Mouse (Mus musculus) lung, adult 18-20 months (tissue): ENCODE data around the gene Ttll3.

Source experiments
- DNase-seq, 2 experiments: peaks; one replicate each; pipeline ENCODE4 v3.0.0; 2022; ENCODE audit warnings: mixed read lengths in 2 of 2

Gene Ttll3

DNA sequence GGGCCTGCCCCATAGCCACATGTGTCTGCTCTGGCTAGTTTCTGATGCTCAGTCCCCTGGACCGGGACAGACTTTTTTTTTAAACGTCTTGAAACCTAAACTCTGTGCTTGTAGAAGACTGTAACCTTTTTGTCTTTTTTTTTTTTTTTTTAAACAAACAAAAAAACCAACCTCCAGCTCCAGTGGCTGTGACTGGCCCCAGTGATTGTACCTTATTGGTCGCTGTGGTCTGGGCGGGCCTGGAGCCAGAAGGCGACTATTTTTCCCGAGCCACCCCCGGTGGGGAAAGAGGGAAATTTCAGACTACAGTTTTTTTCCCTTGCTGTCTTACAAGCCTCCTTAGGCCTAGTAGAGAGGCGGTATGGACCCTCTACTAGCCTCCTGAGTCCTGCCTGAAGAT is at the start of gene Ttll3:
Ttll3 (plus strand) TSS at position 301 of the 400 bp plus-strand sequence.
- DNase-seq = no peak

DNA sequence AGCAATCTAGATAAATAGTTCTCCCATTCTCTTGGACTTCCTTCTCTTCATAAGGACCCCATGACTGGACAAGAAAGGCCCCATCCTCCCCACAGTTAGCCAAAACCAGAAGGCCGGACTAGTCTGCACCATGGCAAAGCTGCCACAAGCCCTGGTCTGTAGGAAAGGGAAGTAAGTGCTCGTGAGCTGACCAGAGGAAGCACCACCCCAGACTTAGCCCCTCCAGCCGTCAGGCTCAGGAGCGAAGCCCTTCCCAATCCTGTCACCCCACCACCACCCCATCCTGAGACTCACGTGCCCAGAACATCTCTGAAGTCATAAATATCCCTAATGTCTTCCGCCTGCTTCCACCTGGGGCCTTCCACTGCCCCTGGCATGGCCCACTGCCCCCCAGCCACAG is 47.5 kb upstream of the Ttll3 start:
- DNase-seq = peak; percentile 23 to 38

DNA sequence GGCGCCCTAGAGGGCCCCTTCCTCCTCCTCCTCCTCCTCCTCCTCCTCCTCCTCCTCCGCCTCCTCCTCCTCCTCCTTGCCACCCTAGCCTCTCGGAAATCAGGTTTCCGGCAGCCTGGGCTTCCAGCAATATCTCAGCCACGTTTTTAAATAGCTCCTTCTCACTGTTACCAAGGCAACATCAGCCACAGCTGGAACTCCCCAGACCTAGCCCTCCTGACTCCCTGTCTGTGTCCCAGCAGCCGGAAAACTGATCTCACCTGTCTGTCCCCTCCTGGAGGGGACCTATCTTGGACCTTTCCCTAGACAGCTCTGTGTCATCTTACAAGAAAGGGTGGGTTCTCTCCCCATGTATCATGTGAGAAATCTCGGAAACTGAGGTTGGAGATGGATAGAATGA is 46.8 kb upstream of the Ttll3 start:
- no peak for DNase-seq

GRCm38 (mm10) chr6:113343177-113344092 is 45.6 kb upstream of the Ttll3 start, which contains the start of gene Camk1:
Gene Camk1 (minus strand): TSS chr6:113343984.
- DNase-seq = peak; percentile 88 to 89

GRCm38 (mm10) chr6:113344321-113344720 is 44.7 kb upstream of the Ttll3 start:
- DNase-seq = peak; percentile 90 to 93

GRCm38 (mm10) chr6:113346897-113347296 is 42.2 kb upstream of the Ttll3 start:
- no peak for DNase-seq

DNA sequence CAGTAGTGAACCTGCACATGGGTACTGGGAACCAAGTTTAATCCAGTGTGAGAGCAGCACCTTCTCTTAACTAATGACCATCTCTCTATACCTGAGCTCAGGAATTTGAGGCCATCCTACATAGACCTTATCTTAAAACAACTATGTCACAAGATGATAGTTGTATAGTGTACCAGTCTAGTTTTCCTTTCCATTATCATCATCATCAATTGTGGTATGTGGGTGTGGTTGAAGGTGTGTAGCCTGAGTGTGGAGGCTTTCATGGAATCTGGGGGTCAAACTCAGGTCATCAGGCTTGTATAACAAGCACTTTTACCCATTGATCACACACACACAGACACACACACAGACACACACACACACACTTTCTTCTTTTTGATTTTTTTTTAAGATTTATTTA is 38.5 kb upstream of the Ttll3 start:
- no peak for DNase-seq

DNA sequence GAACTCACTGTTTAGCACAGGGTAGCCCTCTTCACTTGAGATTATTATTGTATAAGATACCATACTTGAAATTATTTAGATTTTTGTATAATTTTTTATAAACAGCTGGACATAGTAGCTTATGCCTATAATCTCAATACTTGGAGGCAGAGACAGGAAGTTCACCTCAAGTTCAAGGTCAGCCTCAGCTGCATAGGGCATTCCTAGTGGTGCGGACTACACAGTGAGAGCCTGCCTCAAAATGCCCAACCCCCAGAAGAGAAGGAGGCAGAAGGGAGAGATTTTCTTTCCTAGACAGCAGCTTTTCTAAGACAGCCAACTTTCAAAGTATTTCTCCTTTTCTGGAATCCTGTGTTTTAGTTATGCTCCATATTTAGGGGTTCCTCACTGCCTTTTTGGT is 37.9 kb upstream of the Ttll3 start:
- DNase-seq = no peak

DNA sequence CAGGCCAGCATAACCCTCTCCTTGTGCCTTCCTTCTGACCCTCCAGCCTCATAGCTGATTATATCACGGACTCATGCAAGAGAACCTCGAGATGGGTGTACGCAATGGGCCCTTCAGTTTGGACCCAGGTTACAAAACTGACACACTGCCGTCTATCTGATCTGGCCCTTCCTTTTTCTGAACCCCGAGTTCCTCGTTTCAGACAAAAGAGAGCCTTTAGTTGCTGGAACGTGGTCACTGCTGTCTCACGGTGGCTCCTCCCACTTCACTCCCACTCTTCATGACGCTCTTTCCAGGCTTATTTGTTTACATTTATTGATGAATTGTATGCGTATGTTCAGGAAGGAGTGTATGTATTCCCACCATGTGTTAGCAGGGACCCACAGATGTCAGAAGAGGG is 37.4 kb upstream of the Ttll3 start:
- no peak for DNase-seq

GRCm38 (mm10) chr6:113352820-113353219 is 36.2 kb upstream of the Ttll3 start:
- DNase-seq = no peak

GRCm38 (mm10) chr6:113353696-113354095 is 35.4 kb upstream of the Ttll3 start:
- no peak for DNase-seq

DNA sequence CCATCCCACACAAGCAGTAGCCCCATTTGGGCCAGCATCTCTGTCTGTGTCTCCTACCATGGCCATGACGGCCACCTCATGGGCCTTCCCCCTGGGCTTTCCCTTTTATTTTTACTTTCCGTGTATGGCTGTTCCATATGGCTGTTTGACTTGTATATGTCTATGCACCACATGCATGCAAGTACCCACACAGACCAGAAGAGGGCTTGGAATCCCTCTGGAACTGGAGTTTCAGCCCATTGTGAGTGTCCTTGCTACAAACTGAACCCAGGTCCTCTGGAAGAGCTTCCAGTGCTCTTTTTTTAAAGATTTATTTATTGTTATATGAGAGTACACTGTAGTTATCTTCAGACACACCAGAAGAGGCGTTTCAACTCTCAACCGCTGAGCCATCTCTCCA is 27.6 kb upstream of the Ttll3 start:
- no peak for DNase-seq

DNA sequence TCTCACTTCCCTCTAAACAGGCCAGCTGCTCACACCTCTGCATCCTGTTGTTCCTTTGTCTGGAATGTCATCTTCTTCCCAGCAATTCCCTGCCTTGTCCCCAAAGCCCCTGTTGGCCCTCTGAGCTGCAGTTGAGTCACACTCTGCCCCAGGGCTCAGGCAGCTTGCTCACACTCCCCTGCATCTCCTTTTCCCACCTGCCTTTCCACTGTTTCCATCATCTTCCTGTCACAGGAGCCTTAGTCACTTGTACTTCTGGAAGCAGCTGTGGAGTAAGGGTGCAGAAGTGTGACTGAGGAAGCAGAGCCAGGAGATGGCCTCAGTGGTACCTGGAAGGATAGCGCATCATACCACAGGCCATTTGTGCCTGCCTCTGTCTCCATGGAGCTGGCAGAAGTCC is 26.8 kb upstream of the Ttll3 start:
- no peak for DNase-seq

- DNase-seq = no peak
Observed at GRCm38 (mm10) chr6:113364518-113365135, 24.4 kb upstream of the Ttll3 start.

DNA sequence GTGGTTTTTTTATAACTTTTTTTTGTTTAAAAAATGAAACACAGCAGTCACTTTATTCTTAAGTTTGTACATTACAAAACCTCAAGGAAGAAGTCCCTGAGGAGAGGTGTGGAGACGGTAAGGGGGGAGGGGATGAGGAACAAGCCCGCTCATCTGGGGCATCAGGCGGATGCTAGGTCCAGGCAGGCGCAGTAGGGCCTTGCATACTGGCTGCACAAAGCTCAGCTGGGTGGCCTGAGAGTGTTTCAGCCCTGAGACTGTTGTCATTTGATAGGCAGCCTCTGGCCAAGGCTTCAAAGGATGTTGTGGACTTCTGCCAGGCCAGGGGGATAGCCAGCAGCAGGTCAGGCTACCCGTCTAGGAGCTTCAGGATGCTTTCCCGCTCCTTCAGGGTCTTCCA is 22.4 kb upstream of the Ttll3 start:
- DNase-seq = no peak

GRCm38 (mm10) chr6:113367574-113367973 is 21.5 kb upstream of the Ttll3 start:
- no peak for DNase-seq

DNA sequence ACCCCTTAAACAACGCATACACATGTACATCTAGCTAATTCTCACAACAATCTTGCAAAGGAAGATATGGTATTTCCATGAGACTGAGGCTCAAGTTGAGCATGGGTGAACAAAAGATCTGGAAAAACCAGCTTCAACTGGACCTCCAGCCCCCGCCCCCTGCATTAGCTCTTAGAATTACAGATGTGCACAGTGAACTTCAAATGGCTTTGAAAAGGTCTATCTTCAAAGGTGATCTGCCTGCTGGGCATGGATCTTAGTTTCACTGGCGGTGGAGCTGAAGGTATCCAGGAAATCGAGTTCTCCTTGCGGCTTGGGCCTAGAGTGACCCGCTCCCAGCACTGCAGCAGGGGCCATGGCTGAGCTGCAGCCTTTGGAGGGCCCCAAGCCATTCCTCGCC is 20.9 kb upstream of the Ttll3 start:
- DNase-seq = no peak

GRCm38 (mm10) chr6:113368577-113368976 is 20.5 kb upstream of the Ttll3 start:
- DNase-seq = no peak

- no peak for DNase-seq
Observed at GRCm38 (mm10) chr6:113370194-113370929, 18.7 kb upstream of the Ttll3 start.

DNA sequence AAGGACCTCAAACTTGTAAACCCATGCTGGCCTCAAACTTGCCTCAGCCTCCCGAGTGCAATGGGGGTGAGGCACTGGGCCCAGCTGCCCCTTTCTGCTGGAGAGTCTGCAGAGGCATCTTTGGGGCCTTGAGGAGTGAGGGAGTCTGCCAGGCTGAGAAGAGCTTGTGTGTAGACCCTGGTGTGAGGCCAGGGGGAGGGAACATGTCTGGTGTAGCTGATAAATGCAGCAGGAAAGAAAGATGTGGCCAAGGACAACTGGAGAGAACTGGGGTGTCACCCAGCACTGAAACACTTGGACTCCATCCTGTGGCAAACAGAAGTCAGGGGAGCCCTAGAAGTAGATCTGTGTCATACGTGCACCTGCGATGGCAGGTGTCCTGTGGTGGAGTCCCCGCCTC is 15.6 kb upstream of the Ttll3 start:
- DNase-seq = no peak

- no peak for DNase-seq
Observed at GRCm38 (mm10) chr6:113377172-113377495, 11.9 kb upstream of the Ttll3 start.

DNA sequence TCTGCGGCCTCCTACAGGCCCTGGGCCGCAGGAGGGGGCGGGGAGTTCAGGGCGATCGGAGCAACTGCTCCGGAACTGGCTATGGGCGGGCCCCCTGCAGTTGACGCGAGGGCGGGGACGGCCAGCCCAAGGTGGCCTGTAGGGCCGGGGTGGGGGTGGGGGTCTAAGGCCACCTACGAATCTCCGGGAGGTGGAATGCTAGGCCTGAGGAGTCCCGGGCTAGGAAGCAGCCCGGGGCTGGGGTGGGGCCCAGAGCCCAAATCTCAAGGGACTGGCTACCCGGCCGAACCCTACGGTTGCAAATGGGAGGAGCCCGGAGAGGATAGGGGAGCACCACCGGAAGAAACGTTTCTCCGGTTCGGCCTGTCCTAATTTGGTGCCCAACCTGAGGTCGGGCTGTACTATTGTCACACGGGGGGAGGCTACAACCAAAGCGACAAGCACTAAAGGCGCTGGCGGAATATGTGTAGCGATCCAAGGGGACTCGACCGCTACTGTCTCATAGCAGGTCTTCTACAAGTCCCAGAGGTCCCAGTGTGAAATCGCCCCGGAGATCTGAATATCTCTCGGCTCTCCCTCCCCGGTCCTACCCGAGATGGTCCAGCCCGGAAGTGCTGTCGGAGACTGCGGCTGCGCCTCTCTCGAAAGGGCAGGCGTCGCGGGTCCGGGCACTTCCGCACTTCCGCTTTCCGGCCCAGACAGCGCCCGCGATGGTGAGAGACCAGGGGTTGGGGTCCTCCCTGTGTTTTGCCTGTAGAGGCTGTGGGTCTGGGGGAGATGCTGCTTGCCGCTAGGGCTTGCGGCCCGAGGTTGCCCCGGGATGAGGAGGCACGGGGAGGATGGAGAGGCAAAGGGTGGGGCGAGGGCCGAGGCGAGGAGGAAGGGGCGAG is 11.3 kb upstream of the Ttll3 start, which contains the start of the genes Tada3 and Arpc4:
Tada3 (minus strand) TSS at position 388 of the 890 bp plus-strand sequence.
Arpc4 (plus strand) TSS at position 620 of the 890 bp plus-strand sequence.
- DNase-seq = peak; percentile 91 to 94
